Mouse (Mus musculus) forebrain, postnatal 0 days (tissue): ENCODE data around the gene Spred2. TPM values are rescaled to one million over a fixed set of nuclear protein-coding genes. Genes with fewer than 3 reads are reported as not detected.

ENCODE experiments used
- ATAC-seq: fragments of 200-750 bp; cut with Nextera tagmentation; 2 replicates; pipeline ENCODE4 v1.8.0; 2017; ENCODE audit warnings: mild to moderate bottlenecking, moderate library complexity
- DNase-seq: peaks from one replicate; pipeline ENCODE4 v3.0.0-alpha.2; 2015
- H3K27ac ChIP-seq: fragments of 300-500 bp; sonication (generic); 2 replicates; pipeline ENCODE4 v1.5.1; 2014; ENCODE audit warnings: low read depth, mild to moderate bottlenecking, antibody characterized with exemption, low read length, moderate library complexity, mixed read lengths
- H3K27me3 ChIP-seq: fragments of 300-500 bp; sonication (generic); 2 replicates; pipeline ENCODE4 v1.6.1; 2014; ENCODE audit warnings: mild to moderate bottlenecking, low read length, mixed read lengths; ENCODE audit not compliant: insufficient read depth
- H3K36me3 ChIP-seq: fragments of 300-500 bp; sonication (generic); 2 replicates; pipeline ENCODE4 v1.6.1; 2014; ENCODE audit warnings: mild to moderate bottlenecking, moderate library complexity; ENCODE audit not compliant: insufficient read depth
- H3K4me1 ChIP-seq: fragments of 300-500 bp; sonication (generic); 2 replicates; pipeline ENCODE4 v1.6.1; 2014; ENCODE audit warnings: antibody characterized with exemption; ENCODE audit not compliant: insufficient read depth
- H3K4me2 ChIP-seq: fragments of 300-500 bp; sonication (generic); 2 replicates; pipeline ENCODE4 v1.6.1; 2014; ENCODE audit warnings: low read depth, mild to moderate bottlenecking, moderate library complexity
- H3K4me3 ChIP-seq: fragments of 300-500 bp; sonication (generic); 2 replicates; pipeline ENCODE4 v1.5.1; 2014; ENCODE audit warnings: low read depth, low read length, mixed read lengths
- H3K9ac ChIP-seq: fragments of 300-500 bp; sonication (generic); 2 replicates; pipeline ENCODE4 v1.6.1; 2014; ENCODE audit warnings: mild to moderate bottlenecking
- H3K9me3 ChIP-seq: fragments of 300-500 bp; sonication (generic); 2 replicates; pipeline ENCODE4 v1.6.1; 2016; ENCODE audit warnings: low read length
- CTCF ChIP-seq: sonication (generic); IDR thresholded peaks from 2 replicates; pipeline ENCODE4 v1.5.1; 2016; ENCODE audit warnings: antibody characterized with exemption, control low read depth, low read depth
- WGBS: fragments of 180-500 bp; shearing (Covaris S2); extraction: QIAGEN DNeasy Blood & Tissue Kit; methylation state at CpG from one replicate; pipeline ENCODE4 v1.1.7; 2014; 5-methylcytosine and 5-hydroxymethylcytosine counted together
- polyA plus RNA-seq: library from polyadenylated mRNA; unstranded; fragments of >200 nt; fragmentation: Nextera tagmentation; extraction: Ambion mirVana; gene quantifications from 2 replicates; pipeline ENCODE4 v1.2.1, GENCODE M21; 2015
- total RNA-seq: library from RNA; depleted of rRNA; stranded (reverse); fragments of >200 nt; gene quantifications from 2 replicates; pipeline ENCODE4 v1.2.3, GENCODE M21; 2014

Gene Spred2
- total and polyA plus RNA-seq, 2 experiments from 2014 or later = 9.1 to 15.5 TPM

- Histone ChIP-seq H3K27ac (no peak overlapping the region), H3K4me3 (no peak overlapping the region), H3K4me2 (no peak overlapping the region), H3K9ac (no peak overlapping the region), H3K36me3 (no peaks in the 10 kb centered on the region), H3K4me1 (no peaks in the 10 kb centered on the region), H3K27me3 (no peaks in the 10 kb centered on the region), H3K9me3 (no peaks in the 10 kb centered on the region)
- no peak for DNase-seq
- no peak for ATAC-seq
- no peak for TF ChIP-seq CTCF
- WGBS = 77% methylated on average over 3 of the region's 3 CpGs
These were observed 30.9 kb upstream of the Spred2 start for GRCm38 (mm10) chr11:19893233-19893632.

- Histone ChIP-seq H3K4me1 (no peaks in the 10 kb centered on the region), H3K27ac (no peak overlapping the region), H3K9ac (no peak overlapping the region), H3K9me3 (0 out of 2 replicates have a peak, but pooled peaks cover 5% of the 10 kb centered on the region), H3K27me3 (no peaks in the 10 kb centered on the region), H3K36me3 (no peaks in the 10 kb centered on the region), H3K4me3 (no peak overlapping the region), H3K4me2 (no peak overlapping the region)
- DNase-seq (peak; percentile 83), ATAC-seq (peak; percentile 92)
- 57% methylated on average over 5 of the region's 5 CpGs for WGBS
- no peak for TF ChIP-seq CTCF
These were observed 24.6 kb upstream of the Spred2 start for GRCm38 (mm10) chr11:19899621-19900020.

- 66% methylated on average over 4 of the region's 4 CpGs for WGBS
- Histone ChIP-seq H3K36me3 (no peaks in the 10 kb centered on the region), H3K9ac (no peak overlapping the region), H3K4me1 (no peaks in the 10 kb centered on the region), H3K27me3 (no peaks in the 10 kb centered on the region), H3K4me3 (no peak overlapping the region), H3K4me2 (no peak overlapping the region), H3K27ac (no peak overlapping the region), H3K9me3 (0 out of 2 replicates have a peak, but pooled peaks cover 5% of the 10 kb centered on the region)
- no peak for TF ChIP-seq CTCF
- ATAC-seq (no peak; the same call in 1 of the 2 replicates), DNase-seq (no peak)
These were observed 23.5 kb upstream of the Spred2 start for GRCm38 (mm10) chr11:19900712-19901111.

DNA sequence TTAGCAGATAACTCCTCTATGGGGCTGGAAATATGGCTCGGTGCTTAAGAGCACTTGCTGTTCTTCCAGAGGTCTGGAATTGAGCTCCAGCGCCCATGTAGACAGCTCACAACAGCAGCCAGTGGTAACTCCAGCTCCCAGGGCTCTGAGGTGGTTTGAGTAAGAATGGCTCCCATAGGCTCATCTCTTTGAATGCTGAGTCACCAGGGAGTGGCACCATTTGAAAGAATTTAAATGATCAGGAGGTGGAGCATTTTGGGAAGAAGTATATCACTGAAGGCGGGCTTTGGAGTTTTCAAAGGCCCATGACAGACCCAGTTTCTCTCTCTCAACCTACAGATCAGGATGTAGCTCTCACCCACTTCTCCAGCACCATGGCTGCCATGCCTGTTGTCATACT is 13.0 kb upstream of the Spred2 start:
- H3K9me3 ChIP-seq = peaks cover 18% of the 10 kb centered on the region
- WGBS = 87% methylated on average over 3 of the region's 3 CpGs
- H3K27me3 ChIP-seq = no peaks in the 10 kb centered on the region
- no peaks in the 10 kb centered on the region for H3K36me3 ChIP-seq
- H3K4me2 ChIP-seq = no peak overlapping the region
- DNase-seq = no peak
- no peak overlapping the region for H3K4me3 ChIP-seq
- H3K27ac ChIP-seq = no peak overlapping the region
- ATAC-seq = no peak
- TF ChIP-seq CTCF = no peak
- H3K9ac ChIP-seq = no peak overlapping the region
- no peaks in the 10 kb centered on the region for H3K4me1 ChIP-seq

DNA sequence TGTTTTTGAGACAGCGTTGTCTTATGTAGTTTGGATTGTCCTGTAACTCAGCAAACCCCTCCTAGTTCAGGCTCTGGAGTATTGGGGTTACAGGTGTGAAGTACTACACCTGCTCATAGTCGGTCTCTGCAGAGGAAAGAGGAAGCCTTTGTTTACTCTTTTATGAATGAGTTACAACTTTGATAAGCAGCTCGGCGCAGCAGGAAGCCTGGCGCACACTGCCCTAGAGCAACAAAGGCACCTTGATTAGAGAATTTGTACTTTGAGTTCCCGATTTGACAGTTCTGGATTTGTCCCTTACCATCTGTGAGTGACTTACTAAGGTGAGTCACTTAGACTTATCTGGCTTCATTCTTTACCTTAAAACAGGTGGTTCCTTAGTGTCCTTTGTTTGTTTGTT is 12.0 kb upstream of the Spred2 start:
- Histone ChIP-seq H3K27ac (no peak overlapping the region), H3K36me3 (no peaks in the 10 kb centered on the region), H3K4me1 (no peaks in the 10 kb centered on the region), H3K4me3 (no peak overlapping the region), H3K4me2 (no peak overlapping the region), H3K9ac (no peak overlapping the region), H3K27me3 (no peaks in the 10 kb centered on the region), H3K9me3 (peaks cover 10% of the 10 kb centered on the region)
- 85% methylated on average over 6 of the region's 6 CpGs for WGBS
- no peak for DNase-seq
- ATAC-seq = no peak
- no peak for TF ChIP-seq CTCF

- Histone ChIP-seq H3K4me2 (no peak overlapping the region), H3K4me1 (no peaks in the 10 kb centered on the region), H3K27me3 (no peaks in the 10 kb centered on the region; the same call in 1 of the 2 replicates), H3K9ac (no peak overlapping the region), H3K9me3 (peaks cover 8% of the 10 kb centered on the region; the same call in 1 of the 2 replicates), H3K4me3 (no peak overlapping the region), H3K27ac (no peak overlapping the region), H3K36me3 (no peaks in the 10 kb centered on the region)
- 98% methylated on average over 5 of the region's 5 CpGs for WGBS
- TF ChIP-seq CTCF = peak; percentile 17
- DNase-seq (no peak), ATAC-seq (no peak)
These were observed 11.5 kb upstream of the Spred2 start for GRCm38 (mm10) chr11:19912661-19913060.

DNA sequence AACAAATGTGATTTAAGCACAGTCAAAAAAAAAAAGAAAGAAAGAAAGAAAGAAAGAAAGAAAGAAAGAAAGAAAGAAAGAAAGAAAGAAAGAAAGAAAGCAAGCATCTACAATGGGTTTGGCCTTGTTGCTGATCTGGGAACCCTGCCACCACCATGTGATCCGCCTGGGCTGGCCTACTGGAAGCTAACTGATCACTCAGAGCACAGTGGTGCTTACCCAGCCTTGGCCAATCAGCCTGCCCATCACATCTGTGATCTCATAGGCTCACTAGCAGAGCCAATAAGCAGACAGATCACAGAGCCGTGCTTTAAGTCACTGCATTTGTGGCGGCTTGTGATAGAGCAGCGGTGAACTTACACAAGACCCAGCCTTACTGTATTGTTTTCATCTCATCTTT is 10.4 kb upstream of the Spred2 start:
- no peak for TF ChIP-seq CTCF
- Histone ChIP-seq H3K27ac (no peak overlapping the region), H3K27me3 (no peaks in the 10 kb centered on the region; the same call in 1 of the 2 replicates), H3K4me1 (no peaks in the 10 kb centered on the region), H3K9ac (no peak overlapping the region), H3K4me2 (no peak overlapping the region), H3K36me3 (no peaks in the 10 kb centered on the region), H3K4me3 (no peak overlapping the region), H3K9me3 (0 out of 2 replicates have a peak, but pooled peaks cover under 1% of the 10 kb centered on the region)
- DNase-seq = no peak
- WGBS = 87% methylated on average over 4 of the region's 4 CpGs
- ATAC-seq = peak; percentile 38; the same call in 1 of the 2 replicates
